Mouse (Mus musculus): Measurements from ENCODE around the gene Frmd5.
A peak's percentile ranks its signal among the peaks of the same experiment; 100 is the strongest.

GRCm38 (mm10) chr2:121571780-121572179, 235.1 kb downstream of the Frmd5 start:
- peak; percentile 96 for TF ChIP-seq CTCF (conservative IDR thresholded peaks at IDR 0.05; ENCODE audit: insufficient read depth, insufficient read length, low read depth, low read length)
- TF ChIP-seq POLR2A (IDR thresholded peaks at IDR 0.05; ENCODE audit: low read depth, low read length) = no peak
